Mouse (Mus musculus): ENCODE data around the gene Hist3h2ba.

Gene Hist3h2ba

GRCm38 (mm10) chr11:58985299-58985917 lies 36.7 kb downstream of the Hist3h2ba start:
- DNase-seq (ENCODE audit: low read depth, low spot score) = no peak

DNA sequence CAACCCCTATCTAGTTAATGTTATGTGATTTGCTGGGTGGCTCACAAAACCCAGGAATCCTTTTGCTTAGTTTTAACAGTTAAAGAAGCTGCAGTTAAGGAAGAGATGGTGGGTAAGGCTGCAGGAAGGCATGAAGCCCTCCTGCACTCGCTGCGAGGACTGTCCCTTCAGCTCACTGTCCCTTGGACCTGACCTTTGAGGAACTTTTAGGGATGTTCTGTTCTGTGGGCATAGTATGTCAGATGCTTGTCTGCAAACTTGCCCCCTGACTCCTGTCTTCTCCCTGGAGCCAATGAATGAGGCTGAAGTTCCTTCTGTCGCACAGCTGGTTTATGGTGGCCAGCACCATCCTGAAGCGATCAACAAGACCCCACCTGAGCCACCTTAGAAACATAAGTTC lies 40.4 kb downstream of the Hist3h2ba start:
- no peak for DNase-seq (ENCODE audit: low read depth, low spot score)

DNA sequence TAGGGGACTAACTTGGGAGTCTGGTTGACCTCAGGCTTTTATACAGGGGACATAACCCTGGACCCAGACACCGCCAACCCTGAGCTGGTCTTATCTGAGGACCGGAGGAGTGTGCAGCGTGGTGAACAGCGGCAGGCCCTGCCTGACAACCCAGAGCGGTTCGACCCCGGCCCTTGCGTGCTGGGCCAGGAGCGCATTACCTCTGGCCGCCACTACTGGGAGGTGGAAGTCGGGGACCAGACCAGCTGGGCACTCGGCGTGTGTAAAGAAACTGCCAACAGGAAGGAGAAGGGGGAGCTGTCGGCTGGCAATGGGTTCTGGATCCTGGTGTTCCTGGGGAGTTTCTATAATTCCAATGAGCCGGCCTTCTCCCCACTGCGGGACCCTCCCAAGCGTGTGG lies 41.4 kb downstream of the Hist3h2ba start:
- DNase-seq (ENCODE audit: low read depth, low spot score) = no peak

DNA sequence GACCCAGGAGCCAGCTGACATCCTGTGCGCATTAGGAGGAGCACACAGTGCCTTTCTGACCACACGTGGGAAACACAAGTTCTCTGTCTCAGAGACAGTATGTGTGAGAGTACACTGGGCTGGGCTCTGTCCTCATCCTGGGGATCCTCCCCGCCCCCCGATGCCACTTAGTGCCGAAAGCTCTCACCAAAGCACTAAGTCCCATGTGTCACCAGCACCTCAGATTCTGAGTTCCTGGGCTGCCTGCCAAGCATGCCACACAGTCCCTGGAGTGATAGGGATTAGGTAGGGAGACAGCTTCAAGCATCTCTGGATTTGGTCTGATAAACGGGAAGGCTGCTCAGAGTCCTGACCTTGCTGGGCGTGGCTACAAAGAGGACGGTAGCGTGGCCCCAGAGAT lies 42.1 kb downstream of the Hist3h2ba start:
- DNase-seq (ENCODE audit: low read depth, low spot score) = no peak

- no peak for DNase-seq (ENCODE audit: low read depth, low spot score)
Observed at GRCm38 (mm10) chr11:58991911-58992310, 43.2 kb downstream of the Hist3h2ba start.

- DNase-seq (ENCODE audit: low read depth, low spot score) = no peak
Observed at GRCm38 (mm10) chr11:58993091-58993670, 44.5 kb downstream of the Hist3h2ba start.

DNA sequence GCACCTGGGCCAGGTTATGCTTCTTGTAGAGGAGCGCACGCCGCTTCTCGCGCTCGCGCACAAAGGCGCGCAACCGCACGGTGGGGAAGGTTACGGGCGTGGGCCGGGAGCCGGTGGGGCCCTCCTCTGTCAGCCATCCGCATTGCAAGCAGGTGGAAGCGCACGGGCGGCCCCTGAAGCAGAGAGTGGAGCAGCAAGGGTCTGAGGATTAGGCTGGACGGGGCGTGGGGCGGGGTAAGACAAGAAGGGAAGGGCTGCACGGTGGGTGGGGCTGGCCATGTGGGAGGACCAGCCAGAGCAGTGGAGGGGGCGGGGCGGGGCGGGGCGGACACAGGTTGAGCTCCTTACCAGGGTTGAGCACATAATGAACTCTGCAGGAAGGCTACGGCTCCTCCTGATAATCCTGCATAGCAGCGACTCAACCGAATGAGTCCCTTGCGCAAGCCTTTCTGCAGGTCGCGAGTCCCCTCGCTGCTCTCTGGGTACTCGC lies 45.7 kb downstream of the Hist3h2ba start:
- peak; percentile 13 for DNase-seq (ENCODE audit: low read depth, low spot score)

GRCm38 (mm10) chr11:58995061-58995806 lies 46.5 kb downstream of the Hist3h2ba start:
- no peak for DNase-seq (ENCODE audit: low read depth, low spot score)

- DNase-seq (ENCODE audit: low read depth, low spot score) = no peak
Observed at GRCm38 (mm10) chr11:58995807-58996370, 47.2 kb downstream of the Hist3h2ba start.

DNA sequence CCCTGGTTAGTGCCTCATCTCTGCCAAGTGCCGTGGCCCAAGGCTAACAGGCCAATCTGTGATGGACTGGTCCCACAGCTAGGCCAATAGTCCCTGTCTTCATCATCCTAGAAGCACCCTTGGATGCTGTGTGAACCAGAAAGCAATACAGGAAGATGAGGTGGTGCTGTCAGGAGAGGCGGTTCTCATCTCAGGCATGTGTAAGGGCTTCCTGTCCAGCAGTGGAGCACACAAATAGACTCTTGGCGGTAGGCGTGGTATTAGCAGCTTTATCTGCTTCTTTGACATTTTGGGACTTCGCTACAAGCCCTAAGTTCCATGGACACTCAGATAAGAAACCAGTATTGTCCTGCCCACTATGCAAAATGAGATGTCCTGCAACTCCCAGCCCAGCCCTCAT lies 48.8 kb downstream of the Hist3h2ba start:
- no peak for DNase-seq (ENCODE audit: low read depth, low spot score)
